Mouse (Mus musculus): ENCODE data around the gene Copz2.

GRCm38 (mm10) chr11:96860564-96860963, 10.9 kb downstream of the Copz2 start:
- peak; percentile 76 for TF ChIP-seq CTCF (conservative IDR thresholded peaks at IDR 0.05; ENCODE audit: low read length)
- no peak for TF ChIP-seq POU5F1 (IDR thresholded peaks at IDR 0.05; ENCODE audit: borderline replicate concordance, low read length)

Measured in E14TG2a.4 (cell line).